Mouse (Mus musculus): ENCODE data around the gene Lat.

Lat gene

GRCm38 (mm10) chr7:126368367-126368766, 1.0 kb downstream of the Lat start:
- DNase-seq (ENCODE audit: inconsistent age in 2 of 2, low spot score in 1 of 2), result no peak

GRCm38 (mm10) chr7:126367636-126368035, 1.7 kb downstream of the Lat start:
- DNase-seq (ENCODE audit: inconsistent age in 2 of 2, low spot score in 1 of 2), result peak; percentile 55 to 65

- DNase-seq (ENCODE audit: inconsistent age in 2 of 2, low spot score in 1 of 2), result no peak
These were observed 6.3 kb downstream of the Lat start for GRCm38 (mm10) chr7:126363038-126363437.

DNA sequence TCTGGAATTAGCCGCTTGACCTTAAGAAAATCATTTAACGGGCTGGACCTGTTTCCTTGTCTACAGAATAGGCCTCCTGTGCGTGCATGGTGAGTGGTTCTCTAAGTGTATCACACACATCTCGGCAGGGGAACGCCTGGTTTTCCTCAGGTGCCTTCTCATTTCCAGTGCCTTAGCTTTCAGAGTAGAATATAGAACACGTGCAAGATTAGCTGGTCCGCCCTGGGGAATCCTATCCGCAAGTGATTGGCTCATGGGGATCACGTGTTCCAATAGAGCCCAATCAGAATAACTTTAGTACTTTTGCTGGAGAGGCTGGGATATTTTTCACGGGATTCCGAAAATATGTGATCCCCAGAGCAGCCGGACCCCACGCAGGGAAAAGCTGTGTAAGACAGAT, 10.3 kb downstream of the Lat start:
- DNase-seq (ENCODE audit: inconsistent age in 2 of 2, low spot score in 1 of 2), result no peak

GRCm38 (mm10) chr7:126358413-126358812, 11.0 kb downstream of the Lat start:
- DNase-seq (ENCODE audit: inconsistent age in 2 of 2, low spot score in 1 of 2), result no peak

- DNase-seq (ENCODE audit: inconsistent age in 2 of 2, low spot score in 1 of 2), result no peak
These were observed 11.5 kb downstream of the Lat start for GRCm38 (mm10) chr7:126357838-126358237.

DNA sequence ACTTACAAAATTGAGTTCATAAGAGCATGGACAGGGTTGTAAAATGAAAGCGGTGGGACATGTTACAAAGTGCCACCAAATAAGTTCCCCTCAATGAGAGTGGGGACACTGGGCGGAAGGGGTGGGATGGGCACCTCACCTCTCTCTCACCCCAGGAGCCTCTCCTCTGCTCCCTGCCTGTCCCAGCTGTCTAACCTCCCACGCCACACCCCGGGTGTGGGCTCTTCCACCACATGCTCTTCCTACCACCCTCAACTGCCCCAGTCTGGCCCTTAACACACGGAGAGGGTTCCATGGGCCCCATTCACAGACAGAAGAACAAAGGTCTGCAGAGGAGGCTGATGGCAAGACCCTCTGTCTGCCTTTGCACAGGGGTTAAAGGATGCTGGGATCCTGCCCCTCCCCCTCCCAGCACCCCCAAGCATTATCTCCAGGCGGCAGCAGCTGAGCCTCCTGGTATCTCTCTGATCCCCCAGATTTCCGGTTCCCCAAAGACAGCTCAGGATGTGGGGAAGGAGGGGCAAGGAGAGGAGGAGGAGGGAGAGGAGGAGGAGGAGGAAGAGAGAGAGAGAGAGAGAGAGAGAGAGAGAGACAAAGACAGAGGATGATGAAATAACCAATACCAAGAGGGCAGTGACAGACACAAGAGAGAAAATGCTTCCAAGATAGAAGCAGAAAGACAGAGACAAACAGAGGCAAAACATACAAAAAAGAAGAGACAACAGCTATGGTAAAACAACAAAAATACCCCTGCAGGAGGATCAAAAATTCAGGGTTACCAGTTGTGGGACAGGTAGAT, 12.4 kb downstream of the Lat start:
- DNase-seq (ENCODE audit: inconsistent age in 2 of 2, low spot score in 1 of 2), result no peak

DNA sequence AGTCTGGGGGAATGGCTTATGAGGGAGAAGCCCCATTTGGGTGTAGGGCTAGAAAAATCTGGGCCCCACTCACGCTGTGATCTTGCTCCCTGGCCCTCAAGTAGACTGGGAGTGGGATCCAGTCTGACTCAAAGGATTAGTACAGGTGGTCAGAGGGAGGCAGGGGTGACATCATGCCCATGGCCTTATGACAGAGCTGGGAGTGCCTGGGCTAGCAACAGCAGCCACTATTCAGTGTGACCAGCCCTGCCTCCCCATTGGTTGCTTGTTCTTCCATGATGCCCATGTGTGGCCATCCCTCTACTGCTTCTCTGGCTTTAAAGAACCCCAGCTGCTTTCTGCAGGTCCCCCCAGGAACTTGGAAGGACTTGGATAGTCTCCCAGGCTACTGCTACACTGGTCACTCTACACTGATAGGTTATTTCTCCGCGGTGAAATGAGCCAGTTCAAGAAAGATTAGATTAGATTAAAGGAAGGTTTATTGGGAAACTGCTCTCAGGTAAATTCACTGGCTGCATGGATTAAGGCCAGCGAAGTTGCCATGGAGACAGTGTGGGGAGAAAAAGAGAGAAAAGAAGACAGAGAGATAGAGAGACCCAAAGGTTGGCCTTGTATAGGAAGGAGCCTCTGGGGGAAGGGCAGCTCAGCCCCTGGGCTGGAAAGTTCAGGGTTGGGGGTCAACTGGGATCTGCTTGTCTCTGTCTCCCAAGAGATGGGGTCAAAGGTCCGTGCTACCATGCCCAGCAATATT, 13.3 kb downstream of the Lat start:
- DNase-seq (ENCODE audit: inconsistent age in 2 of 2, low spot score in 1 of 2), result no peak

GRCm38 (mm10) chr7:126354738-126355614, 14.4 kb downstream of the Lat start:
- DNase-seq (ENCODE audit: inconsistent age in 2 of 2, low spot score in 1 of 2), result no peak

- no peak for DNase-seq (ENCODE audit: inconsistent age in 2 of 2, low spot score in 1 of 2)
These were observed 15.4 kb downstream of the Lat start for GRCm38 (mm10) chr7:126353994-126354365.

GRCm38 (mm10) chr7:126353251-126353993, 15.9 kb downstream of the Lat start:
- no peak for DNase-seq (ENCODE audit: inconsistent age in 2 of 2, low spot score in 1 of 2)

DNA sequence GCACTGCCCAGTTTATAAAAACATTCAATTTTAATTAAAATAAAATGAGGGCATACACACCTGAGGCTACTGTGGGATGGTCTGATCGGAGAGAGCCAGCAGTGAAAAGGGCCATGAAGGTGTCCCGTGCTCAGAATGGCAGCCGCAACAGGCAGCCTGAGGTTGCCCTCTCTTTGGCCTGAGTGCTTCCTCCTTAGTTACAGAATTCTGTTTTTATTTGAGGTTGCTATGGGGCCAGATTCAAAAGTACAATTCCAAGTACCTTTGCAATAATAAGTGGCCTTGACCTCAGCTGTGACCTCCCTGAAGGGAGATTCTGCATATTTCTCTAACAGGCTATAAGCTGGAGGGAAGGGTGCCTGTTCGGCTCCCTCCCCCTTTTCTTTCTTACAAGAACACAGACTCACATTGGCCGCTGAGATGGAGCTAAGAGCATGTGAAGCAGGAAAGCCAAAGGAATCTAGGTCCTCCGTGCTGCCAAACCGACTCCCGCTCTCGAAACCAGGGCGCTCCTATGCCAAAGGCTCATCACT, 17.9 kb downstream of the Lat start:
- no peak for DNase-seq (ENCODE audit: inconsistent age in 2 of 2, low spot score in 1 of 2)

DNA sequence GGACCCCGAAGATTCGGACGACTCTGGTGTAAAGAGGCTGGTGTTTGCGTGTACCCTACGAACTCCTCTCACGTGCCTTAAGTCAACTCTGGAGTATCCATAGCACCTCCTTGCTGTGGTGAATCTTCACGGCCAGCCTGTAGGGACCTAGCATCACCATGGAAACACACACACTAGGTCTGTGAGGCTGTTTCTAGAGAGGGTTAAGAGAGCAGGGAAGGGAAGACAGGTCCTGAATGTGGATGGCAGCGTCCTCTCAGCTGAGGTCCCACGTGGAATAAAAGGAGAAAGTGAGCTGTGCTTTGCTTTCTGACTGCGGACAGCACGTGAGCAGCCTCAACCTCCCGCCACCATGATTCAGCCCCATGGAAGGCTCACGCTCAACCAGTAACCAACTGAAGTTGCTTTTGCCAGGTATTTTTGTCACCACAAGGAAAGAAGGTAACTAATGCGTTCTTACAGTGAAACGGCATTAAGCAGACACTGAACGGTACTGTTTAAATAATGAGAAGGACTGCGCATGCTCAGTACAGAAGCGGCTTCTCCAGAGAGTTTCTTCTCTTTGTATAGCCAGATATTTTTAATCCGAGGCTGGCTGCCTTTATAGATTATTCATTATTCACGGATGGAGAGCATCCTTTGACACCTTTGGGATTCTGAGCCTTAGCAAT, 18.5 kb downstream of the Lat start:
- DNase-seq (ENCODE audit: inconsistent age in 2 of 2, low spot score in 1 of 2), result no peak

GRCm38 (mm10) chr7:126348293-126348692, 21.1 kb downstream of the Lat start:
- DNase-seq (ENCODE audit: inconsistent age in 2 of 2, low spot score in 1 of 2), result no peak

- DNase-seq (ENCODE audit: inconsistent age in 2 of 2, low spot score in 1 of 2), result no peak
These were observed 22.3 kb downstream of the Lat start for GRCm38 (mm10) chr7:126347098-126347497.

- DNase-seq (ENCODE audit: inconsistent age in 2 of 2, low spot score in 1 of 2), result no peak
These were observed 23.4 kb downstream of the Lat start for GRCm38 (mm10) chr7:126345969-126346368.

DNA sequence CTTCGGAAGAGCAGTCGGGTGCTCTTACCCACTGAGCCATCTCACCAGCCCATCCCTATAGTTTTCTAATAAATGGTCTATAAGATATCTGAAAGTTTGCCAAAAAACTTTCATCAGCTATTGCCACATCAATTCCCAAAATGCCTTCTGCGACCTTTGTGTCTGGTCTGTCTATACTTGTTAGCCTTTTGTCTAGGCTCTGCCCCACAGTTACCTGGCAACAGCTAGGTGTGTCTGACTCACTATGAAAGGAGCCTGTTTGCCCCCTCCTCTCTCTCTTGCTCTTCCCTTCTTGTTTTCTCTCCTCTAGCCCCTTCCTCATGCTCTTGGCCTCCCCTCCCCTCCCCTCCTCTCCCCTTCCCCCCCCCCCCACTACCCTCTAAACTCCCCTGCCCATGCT, 23.8 kb downstream of the Lat start:
- DNase-seq (ENCODE audit: inconsistent age in 2 of 2, low spot score in 1 of 2), result no peak

- DNase-seq (ENCODE audit: inconsistent age in 2 of 2, low spot score in 1 of 2), result no peak
These were observed 28.5 kb downstream of the Lat start for GRCm38 (mm10) chr7:126340896-126341295.

DNA sequence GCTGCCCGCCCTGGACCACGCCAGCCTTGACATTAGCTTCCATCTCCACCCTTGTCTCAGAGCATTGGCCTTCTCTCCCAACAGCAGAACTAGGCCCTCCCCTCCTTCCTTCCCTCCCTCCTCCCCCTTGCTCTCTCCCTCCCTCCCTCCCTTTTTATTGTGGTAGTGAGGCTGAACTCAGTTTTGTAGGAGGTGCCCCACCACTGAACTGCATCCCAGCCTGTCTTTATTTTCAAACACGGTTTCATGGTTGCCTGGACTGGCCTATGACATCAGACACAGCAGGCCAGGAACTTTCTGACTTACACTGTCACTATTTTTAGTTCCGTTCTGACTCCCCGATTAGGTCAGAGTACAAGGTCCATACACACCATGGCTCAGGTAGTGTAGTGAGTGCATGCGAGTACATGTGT, 29.2 kb downstream of the Lat start:
- no peak for DNase-seq (ENCODE audit: inconsistent age in 2 of 2, low spot score in 1 of 2)

DNA sequence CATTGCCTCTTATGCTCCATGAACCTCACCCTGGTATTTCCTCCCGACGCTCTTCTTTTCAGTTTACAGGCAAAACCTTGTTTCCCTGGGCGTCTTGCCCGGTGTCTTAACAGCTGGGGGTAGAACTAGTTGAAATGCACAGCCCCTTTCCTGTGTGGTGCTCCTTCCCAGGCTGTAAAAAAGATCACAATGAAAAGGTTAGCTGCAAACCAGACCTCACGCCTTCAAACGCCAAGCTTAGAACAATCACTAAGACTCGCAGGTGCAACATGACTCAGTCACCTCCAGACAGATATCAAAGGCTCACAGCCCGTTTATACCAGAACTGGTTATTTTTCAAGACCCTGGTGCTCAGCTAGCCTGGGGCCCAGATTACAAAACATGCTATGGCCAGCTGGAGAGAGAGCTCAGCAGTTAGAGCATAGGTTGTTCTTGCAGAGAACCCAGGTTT, 29.8 kb downstream of the Lat start:
- no peak for DNase-seq (ENCODE audit: inconsistent age in 2 of 2, low spot score in 1 of 2)
